Comparison of ENCODE assay signal across 9 mouse cellular contexts in the genomic region with DNA sequence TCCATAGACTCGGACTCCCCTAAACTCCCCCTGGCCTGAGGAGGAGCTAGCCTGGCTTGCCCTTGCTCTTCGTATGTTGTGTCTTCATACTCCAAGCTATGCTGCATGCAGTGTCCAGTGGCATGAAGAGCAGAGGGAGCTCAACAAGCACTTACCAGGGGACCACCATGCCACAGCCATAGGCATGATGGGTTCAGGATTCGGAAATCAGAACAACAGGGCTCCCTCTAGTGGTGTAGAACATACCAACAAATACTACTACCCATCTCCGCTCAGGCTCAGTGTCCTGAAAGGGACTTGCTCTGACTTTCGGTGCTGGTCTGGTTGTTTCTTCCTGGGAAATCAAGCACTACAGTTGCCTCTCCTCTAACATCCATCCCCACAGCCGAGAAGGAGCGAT.
DNase-seq lines count a peak whose midpoint lies in the region; ATAC-seq and TF ChIP-seq lines count a peak whose summit lies in the region.
"Had no signal": no experiment of that assay in that cellular context is flagged by ENCODE, and none has a peak within 500 bp of the region (broad histone marks: within the 10 kb centered on the region; RNA-seq: fewer than 3 reads in every experiment).

No protein-coding gene starts in this region.

- peak; percentile 72 for TF ChIP-seq CTCF in liver, postnatal 0 days (IDR thresholded peaks at IDR 0.05; ENCODE audit: low read depth)
- TF ChIP-seq CTCF in embryonic fibroblast, embryonic 13.5 days (IDR thresholded peaks at IDR 0.05; ENCODE audit: borderline replicate concordance, insufficient read depth, low read length), result peak; percentile 31; the same call in 1 of the 2 replicates

- no peaks in the 10 kb centered on the region for H3K9me3 ChIP-seq in liver, postnatal 0 days (ENCODE audit: low read length)

- H3K27ac ChIP-seq in liver, postnatal 0 days (ENCODE audit: low read depth), result no peak overlapping the region
- no peak overlapping the region for H3K27ac ChIP-seq in embryonic fibroblast, embryonic 13.5 days (ENCODE audit: insufficient read depth, low read length)

- H3K9ac ChIP-seq in liver, postnatal 0 days (replicated peaks), result no peak overlapping the region

- TF ChIP-seq EP300 in liver, postnatal 0 days (IDR thresholded peaks at IDR 0.05; ENCODE audit: low read depth), result no peak

- DNase-seq in liver, postnatal 0 days, result no peak
- DNase-seq in liver, result no peak
- DNase-seq in induced T-regulatory cell, adult 2 months (ENCODE audit: low read depth), result peak; percentile 79
- no peak for DNase-seq in right cerebral cortex, postnatal 36 days (ENCODE audit: low spot score in 2 of 2)
- DNase-seq in right cerebral cortex, postnatal 25 days, result no peak

- no peaks in the 10 kb centered on the region for H3K4me1 ChIP-seq in liver, postnatal 0 days (ENCODE audit: insufficient read depth)
- no peaks in the 10 kb centered on the region for H3K4me1 ChIP-seq in embryonic fibroblast, embryonic 13.5 days (ENCODE audit: control insufficient read depth, insufficient read depth, low read length)

- 52% methylated on average over 7 of the region's 7 CpGs for WGBS in liver, postnatal 0 days (ENCODE audit: insufficient replicate concordance)

- no peak for ATAC-seq in liver, postnatal 0 days
- ATAC-seq in activated CD4-positive, CD25-positive, alpha-beta regulatory T cell, adult 4 months, result peak; percentile 62
- peak; percentile 76 for ATAC-seq in megakaryocyte progenitor cell, adult 5-6 weeks (replicated peaks; ENCODE audit: poor library complexity)

- H3K36me3 ChIP-seq in liver, postnatal 0 days (replicated peaks; ENCODE audit: insufficient read depth, low read length), result no peaks in the 10 kb centered on the region

- H3K4me3 ChIP-seq in liver, postnatal 0 days (ENCODE audit: low read depth, low read length), result no peak overlapping the region
- no peak overlapping the region for H3K4me3 ChIP-seq in embryonic fibroblast, embryonic 13.5 days (ENCODE audit: insufficient read depth, low read length)
- H3K4me3 ChIP-seq: myocyte had no signal

- H3K4me2 ChIP-seq in liver, postnatal 0 days (ENCODE audit: low read depth, low read length), result no peak overlapping the region

- H3K27me3 ChIP-seq in liver, postnatal 0 days (ENCODE audit: insufficient read depth, low read length), result no peaks in the 10 kb centered on the region

- no peak for TF ChIP-seq POLR2A in embryonic fibroblast, embryonic 13.5 days (IDR thresholded peaks at IDR 0.05; ENCODE audit: low read depth, low read length)
